Mouse (Mus musculus): ENCODE data around the gene Grm8.

The Grm8 gene

GRCm38 (mm10) chr6:27645054-27645453 lies 489.9 kb downstream of the Grm8 start:
- no peak for DNase-seq (ENCODE audit: low spot score)

GRCm38 (mm10) chr6:27635898-27636297 lies 499.1 kb downstream of the Grm8 start:
- DNase-seq (ENCODE audit: low spot score): no peak

GRCm38 (mm10) chr6:27617472-27617871 lies 517.5 kb downstream of the Grm8 start:
- DNase-seq (ENCODE audit: low spot score): no peak

- no peak for DNase-seq (ENCODE audit: low spot score)
Observed at GRCm38 (mm10) chr6:27580485-27580884, 554.5 kb downstream of the Grm8 start.

- no peak for DNase-seq (ENCODE audit: low spot score)
Observed at GRCm38 (mm10) chr6:27545516-27545915, 589.5 kb downstream of the Grm8 start.

GRCm38 (mm10) chr6:27517620-27518019 lies 617.4 kb downstream of the Grm8 start:
- DNase-seq (ENCODE audit: low spot score): no peak

- DNase-seq (ENCODE audit: low spot score): no peak
Observed at GRCm38 (mm10) chr6:27460998-27461397, 674.0 kb downstream of the Grm8 start.

- DNase-seq (ENCODE audit: low spot score): no peak
Observed at GRCm38 (mm10) chr6:27408473-27408872, 726.5 kb downstream of the Grm8 start.

GRCm38 (mm10) chr6:27372416-27372815 lies 762.6 kb downstream of the Grm8 start:
- DNase-seq (ENCODE audit: low spot score): no peak

GRCm38 (mm10) chr6:27371095-27371494 lies 763.9 kb downstream of the Grm8 start:
- no peak for DNase-seq (ENCODE audit: low spot score)

- no peak for DNase-seq (ENCODE audit: low spot score)
Observed at GRCm38 (mm10) chr6:27363775-27364174, 771.2 kb downstream of the Grm8 start.

- DNase-seq (ENCODE audit: low spot score): no peak
Observed at GRCm38 (mm10) chr6:27360440-27360839, 774.5 kb downstream of the Grm8 start.

GRCm38 (mm10) chr6:27351147-27351546 lies 783.8 kb downstream of the Grm8 start:
- DNase-seq (ENCODE audit: low spot score): no peak

- no peak for DNase-seq (ENCODE audit: low spot score)
Observed at GRCm38 (mm10) chr6:27348272-27348671, 786.7 kb downstream of the Grm8 start.

- no peak for DNase-seq (ENCODE audit: low spot score)
Observed at GRCm38 (mm10) chr6:27346311-27346710, 788.7 kb downstream of the Grm8 start.

- no peak for DNase-seq (ENCODE audit: low spot score)
Observed at GRCm38 (mm10) chr6:27340131-27340530, 794.8 kb downstream of the Grm8 start.

- DNase-seq (ENCODE audit: low spot score): no peak
Observed at GRCm38 (mm10) chr6:27318575-27318974, 816.4 kb downstream of the Grm8 start.

- DNase-seq (ENCODE audit: low spot score): no peak
Observed at GRCm38 (mm10) chr6:27317422-27317821, 817.6 kb downstream of the Grm8 start.

- no peak for DNase-seq (ENCODE audit: low spot score)
Observed at GRCm38 (mm10) chr6:27316018-27316417, 819.0 kb downstream of the Grm8 start.

GRCm38 (mm10) chr6:27314273-27315009 lies 820.5 kb downstream of the Grm8 start:
- no peak for DNase-seq (ENCODE audit: low spot score)

GRCm38 (mm10) chr6:27310401-27310800 lies 824.6 kb downstream of the Grm8 start:
- no peak for DNase-seq (ENCODE audit: low spot score)

GRCm38 (mm10) chr6:27305351-27305750 lies 829.6 kb downstream of the Grm8 start:
- no peak for DNase-seq (ENCODE audit: low spot score)

- no peak for DNase-seq (ENCODE audit: low spot score)
Observed at GRCm38 (mm10) chr6:27264972-27265371, 870.0 kb downstream of the Grm8 start.

GRCm38 (mm10) chr6:27262611-27263010 lies 872.4 kb downstream of the Grm8 start:
- DNase-seq (ENCODE audit: low spot score): no peak
